Mouse (Mus musculus) midbrain, embryonic 16.5 days (tissue): ENCODE data around the gene Tmf1. TPM values are rescaled to one million over a fixed set of nuclear protein-coding genes. Genes with fewer than 3 reads are reported as not detected.

ENCODE experiments used
- ATAC-seq: fragments of 200-750 bp; cut with Nextera tagmentation; 2 replicates; pipeline ENCODE4 v1.8.0; 2017; ENCODE audit warnings: moderate TSS enrichment
- H3K27ac ChIP-seq: fragments of 300-500 bp; sonication (generic); 2 replicates; pipeline ENCODE4 v1.5.1; 2014; ENCODE audit warnings: mild to moderate bottlenecking, low read length, mixed read lengths
- H3K27me3 ChIP-seq: fragments of 300-500 bp; sonication (generic); 2 replicates; pipeline ENCODE4 v1.6.1; 2014; ENCODE audit warnings: low read depth, low read length, mixed read lengths; ENCODE audit not compliant: control insufficient read depth, insufficient read depth
- H3K36me3 ChIP-seq: fragments of 300-500 bp; sonication (generic); 2 replicates; pipeline ENCODE4 v1.6.1; 2014; ENCODE audit warnings: mild to moderate bottlenecking, low read length, moderate library complexity, mixed read lengths; ENCODE audit not compliant: control insufficient read depth, insufficient read depth
- H3K4me1 ChIP-seq: fragments of 300-500 bp; sonication (generic); 2 replicates; pipeline ENCODE4 v1.6.1; 2014; ENCODE audit warnings: mild to moderate bottlenecking, low read length, mixed read lengths; ENCODE audit not compliant: control insufficient read depth, insufficient read depth
- H3K4me2 ChIP-seq: fragments of 300-500 bp; sonication (generic); 2 replicates; pipeline ENCODE4 v1.6.1; 2014; ENCODE audit warnings: mild to moderate bottlenecking, low read length, mixed read lengths
- H3K4me3 ChIP-seq: fragments of 300-500 bp; sonication (generic); 2 replicates; pipeline ENCODE4 v1.5.1; 2014; ENCODE audit warnings: low read depth, mild to moderate bottlenecking, low read length, moderate library complexity, mixed read lengths
- H3K9ac ChIP-seq: fragments of 300-500 bp; sonication (generic); 2 replicates; pipeline ENCODE4 v1.6.1; 2014; ENCODE audit warnings: low read depth, low read length, mixed read lengths
- H3K9me3 ChIP-seq: fragments of 300-500 bp; sonication (generic); replicated peaks from 2 replicates; pipeline ENCODE4 v1.6.1; 2014; ENCODE audit warnings: mild to moderate bottlenecking, low read length, mixed read lengths; ENCODE audit not compliant: control insufficient read depth, poor library complexity, severe bottlenecking
- WGBS: fragments of 180-500 bp; shearing (Covaris S2); extraction: QIAGEN DNeasy Blood & Tissue Kit; methylation state at CpG from one replicate; pipeline ENCODE4 v1.1.7; 2014; 5-methylcytosine and 5-hydroxymethylcytosine counted together
- polyA plus RNA-seq: library from polyadenylated mRNA; unstranded; fragments of >200 nt; fragmentation: Nextera tagmentation; extraction: Ambion mirVana; gene quantifications from 2 replicates; pipeline ENCODE4 v1.2.1, GENCODE M21; 2015

Gene Tmf1
- polyA plus RNA-seq, 1 experiment from 2014 or later: 35.6 TPM

- Histone ChIP-seq H3K9me3 (no peaks in the 10 kb centered on the region), H3K4me2 (peak within 1 kb of the TSS; percentile 96), H3K9ac (peak within 1 kb of the TSS; percentile 92), H3K4me3 (peak within 1 kb of the TSS; percentile 65), H3K27me3 (no peaks in the 10 kb centered on the region), H3K27ac (peak within 1 kb of the TSS; percentile 83), H3K4me1 (peaks cover 14% of the 10 kb centered on the region), H3K36me3 (peaks cover under 1% of the 10 kb centered on the region; the same call in 1 of the 2 replicates)
- WGBS: under 1% methylated on average over 56 of the region's 56 CpGs
- peak; percentile 84 for ATAC-seq
Measured at GRCm38 (mm10) chr6:97148383-97149251, 30.3 kb downstream of the Tmf1 start, which contains the start of gene Eogt. Gene Eogt, minus strand, starts transcription at chr6:97149182.

DNA sequence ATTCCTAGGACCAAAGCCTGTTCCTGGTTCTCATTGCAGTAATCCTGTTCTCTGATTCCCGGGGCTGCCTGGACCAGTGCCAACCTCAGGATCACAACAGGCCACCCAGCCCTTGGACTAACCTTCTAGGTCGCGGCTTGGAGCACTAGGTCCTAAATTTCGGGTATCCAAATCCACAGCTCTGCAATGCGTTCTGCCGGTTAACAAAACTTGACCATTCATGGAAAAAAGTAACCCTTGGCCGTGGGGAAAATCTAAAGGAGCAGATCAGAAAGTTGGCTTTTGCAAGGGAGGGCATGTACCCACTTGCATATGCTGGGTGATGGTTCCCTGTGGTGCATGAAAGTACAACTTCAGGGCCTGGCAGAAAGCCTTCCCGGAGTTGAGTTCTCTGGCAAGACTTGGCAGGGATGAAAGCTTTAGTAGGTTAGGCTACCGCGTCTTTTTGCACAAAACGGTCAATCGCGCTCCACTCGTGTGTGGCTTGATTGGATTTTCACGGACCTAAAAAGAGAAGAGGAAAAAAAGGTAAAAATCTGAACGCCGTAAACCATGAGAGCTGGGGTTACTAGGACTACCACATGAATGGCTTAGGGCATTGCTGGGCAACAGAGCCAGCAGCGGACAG lies 31.1 kb downstream of the Tmf1 start:
- peaks cover 14% of the 10 kb centered on the region for H3K4me1 ChIP-seq
- ATAC-seq: peak; percentile 75
- H3K4me2 ChIP-seq: peak overlapping the region; percentile 96
- no peaks in the 10 kb centered on the region for H3K9me3 ChIP-seq
- 9% methylated on average over 18 of the region's 18 CpGs for WGBS
- H3K27ac ChIP-seq: peak overlapping the region; percentile 83
- H3K27me3 ChIP-seq: no peaks in the 10 kb centered on the region
- no peaks in the 10 kb centered on the region for H3K36me3 ChIP-seq
- H3K9ac ChIP-seq: peak overlapping the region; percentile 92
- peak overlapping the region; percentile 65 for H3K4me3 ChIP-seq

GRCm38 (mm10) chr6:97145156-97145555 lies 33.8 kb downstream of the Tmf1 start:
- no peak overlapping the region for H3K9ac ChIP-seq
- no peak for ATAC-seq

DNA sequence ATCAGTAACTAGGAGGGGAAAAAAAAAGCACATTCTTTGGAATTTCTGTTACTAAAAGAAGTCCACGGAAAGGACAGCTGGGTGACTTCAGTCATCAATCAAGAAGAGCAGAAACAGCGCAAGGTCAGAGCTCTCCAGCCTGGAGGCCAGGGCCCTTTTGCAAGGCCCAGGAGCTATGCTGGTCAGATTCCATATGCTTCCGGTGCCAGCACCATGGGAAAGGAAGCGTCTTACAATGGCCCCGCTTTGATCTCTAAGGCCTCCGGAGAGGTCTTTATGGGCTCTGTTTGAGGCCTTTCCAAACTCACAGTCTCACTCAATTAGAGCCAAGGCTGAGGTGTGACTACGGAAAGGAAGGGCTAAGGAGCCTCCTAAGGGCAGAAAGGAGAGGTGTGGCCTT lies 34.6 kb downstream of the Tmf1 start:
- Histone ChIP-seq H3K27ac (no peak overlapping the region), H3K4me3 (no peak overlapping the region), H3K9ac (no peak overlapping the region), H3K27me3 (no peaks in the 10 kb centered on the region), H3K4me1 (peaks cover 13% of the 10 kb centered on the region), H3K4me2 (no peak overlapping the region), H3K9me3 (no peaks in the 10 kb centered on the region), H3K36me3 (no peaks in the 10 kb centered on the region)
- no peak for ATAC-seq
- WGBS: 47% methylated on average over 7 of the region's 7 CpGs

More at GRCm38 (mm10) chr6:97145156-97145555, 33.8 kb downstream of the Tmf1 start:
- H3K4me3 ChIP-seq: no peak overlapping the region
- H3K9me3 ChIP-seq: no peaks in the 10 kb centered on the region
- WGBS: 90% methylated on average over 7 of the region's 7 CpGs
- H3K4me2 ChIP-seq: no peak overlapping the region
- H3K27me3 ChIP-seq: no peaks in the 10 kb centered on the region
- H3K36me3 ChIP-seq: no peaks in the 10 kb centered on the region
- no peak overlapping the region for H3K27ac ChIP-seq
- H3K4me1 ChIP-seq: peaks cover 14% of the 10 kb centered on the region

DNA sequence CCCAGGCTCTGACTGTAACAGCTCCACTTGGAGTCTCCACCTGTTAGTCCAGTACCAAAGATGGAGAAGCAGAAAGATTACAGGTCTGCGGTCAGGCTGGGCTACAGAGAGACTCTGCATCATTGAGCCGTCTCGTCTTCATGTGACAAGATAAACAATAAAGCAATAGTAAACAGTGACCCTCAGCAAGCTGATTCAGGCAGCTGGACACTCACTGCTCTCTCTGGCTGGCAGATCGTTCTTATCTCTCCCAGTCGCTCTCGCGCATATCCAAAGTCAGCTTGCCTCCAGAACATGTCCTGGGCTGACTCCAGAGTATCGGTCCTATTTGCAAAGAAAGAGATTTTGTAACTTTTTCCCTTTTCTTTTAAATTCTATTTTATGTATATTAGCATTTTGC lies 36.3 kb downstream of the Tmf1 start:
- Histone ChIP-seq H3K4me3 (no peak overlapping the region), H3K36me3 (no peaks in the 10 kb centered on the region), H3K9ac (no peak overlapping the region), H3K27ac (no peak overlapping the region), H3K9me3 (no peaks in the 10 kb centered on the region), H3K27me3 (no peaks in the 10 kb centered on the region), H3K4me2 (no peak overlapping the region), H3K4me1 (peaks cover 7% of the 10 kb centered on the region)
- WGBS: 91% methylated on average over 8 of the region's 8 CpGs
- no peak for ATAC-seq

DNA sequence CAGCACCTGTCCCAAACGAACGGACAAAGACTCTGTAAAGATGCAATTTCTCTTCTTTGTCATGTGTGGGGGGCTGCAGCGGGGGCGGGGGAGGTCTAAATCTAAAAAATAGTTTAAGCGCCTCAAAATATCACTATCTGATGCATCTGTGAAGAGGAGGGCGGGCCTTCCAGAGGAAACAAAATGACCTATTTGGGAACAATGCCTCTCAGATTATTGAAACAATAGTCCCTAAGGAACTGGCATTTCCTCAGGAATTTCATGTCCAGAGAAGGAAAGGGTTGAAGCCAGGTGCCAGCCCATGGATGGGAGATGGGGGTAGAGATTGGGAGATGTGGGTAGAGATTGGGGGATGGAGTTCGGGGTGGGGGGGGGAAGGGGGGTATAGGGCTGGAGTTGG lies 37.1 kb downstream of the Tmf1 start:
- Histone ChIP-seq H3K27me3 (no peaks in the 10 kb centered on the region), H3K4me3 (no peak overlapping the region), H3K4me1 (no peaks in the 10 kb centered on the region), H3K36me3 (no peaks in the 10 kb centered on the region), H3K9ac (no peak overlapping the region), H3K27ac (no peak overlapping the region), H3K9me3 (no peaks in the 10 kb centered on the region), H3K4me2 (no peak overlapping the region)
- WGBS: 79% methylated on average over 7 of the region's 7 CpGs
- ATAC-seq: no peak

DNA sequence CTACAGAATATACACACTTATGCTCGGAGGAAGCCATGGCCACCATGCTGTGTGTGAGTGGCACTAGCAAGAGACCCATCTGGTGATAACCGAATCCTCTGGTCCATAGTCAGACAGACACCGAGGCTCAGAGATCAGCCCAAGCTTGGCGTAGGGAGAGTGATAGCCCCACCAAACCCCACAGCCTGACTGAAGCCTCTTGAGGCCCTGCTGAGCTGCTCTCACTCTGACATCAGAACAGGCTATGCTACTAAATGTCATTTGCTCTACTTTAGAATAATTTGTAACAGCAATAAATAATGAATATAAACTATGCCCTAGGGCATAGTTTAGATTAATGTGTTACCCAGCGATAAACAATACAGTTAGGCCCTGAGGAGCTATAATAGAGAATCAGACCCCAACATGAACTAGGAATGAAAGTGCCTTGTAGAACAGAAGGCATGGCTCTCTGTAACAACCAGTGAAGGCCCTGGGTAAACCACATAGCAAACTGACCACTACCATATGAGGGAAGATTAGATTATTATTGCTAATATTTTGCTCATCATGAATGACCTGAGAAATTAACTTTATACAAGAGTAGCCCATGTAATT lies 46.1 kb downstream of the Tmf1 start:
- H3K4me2 ChIP-seq: no peak overlapping the region
- H3K4me3 ChIP-seq: no peak overlapping the region
- no peaks in the 10 kb centered on the region for H3K9me3 ChIP-seq
- no peak for ATAC-seq
- no peak overlapping the region for H3K27ac ChIP-seq
- H3K36me3 ChIP-seq: peaks cover 6% of the 10 kb centered on the region; the same call in 1 of the 2 replicates
- 82% methylated on average over 5 of the region's 5 CpGs for WGBS
- no peaks in the 10 kb centered on the region for H3K27me3 ChIP-seq
- no peak overlapping the region for H3K9ac ChIP-seq
- no peaks in the 10 kb centered on the region for H3K4me1 ChIP-seq

- H3K9me3 ChIP-seq: no peaks in the 10 kb centered on the region
- no peaks in the 10 kb centered on the region for H3K4me1 ChIP-seq
- H3K4me2 ChIP-seq: no peak overlapping the region
- no peaks in the 10 kb centered on the region for H3K27me3 ChIP-seq
- H3K27ac ChIP-seq: no peak overlapping the region
- ATAC-seq: no peak
- H3K4me3 ChIP-seq: no peak overlapping the region
- no peak overlapping the region for H3K9ac ChIP-seq
- peaks cover 6% of the 10 kb centered on the region; the same call in 1 of the 2 replicates for H3K36me3 ChIP-seq
- 77% methylated on average over 4 of the region's 4 CpGs for WGBS
Measured at GRCm38 (mm10) chr6:97131808-97132207, 47.1 kb downstream of the Tmf1 start.

DNA sequence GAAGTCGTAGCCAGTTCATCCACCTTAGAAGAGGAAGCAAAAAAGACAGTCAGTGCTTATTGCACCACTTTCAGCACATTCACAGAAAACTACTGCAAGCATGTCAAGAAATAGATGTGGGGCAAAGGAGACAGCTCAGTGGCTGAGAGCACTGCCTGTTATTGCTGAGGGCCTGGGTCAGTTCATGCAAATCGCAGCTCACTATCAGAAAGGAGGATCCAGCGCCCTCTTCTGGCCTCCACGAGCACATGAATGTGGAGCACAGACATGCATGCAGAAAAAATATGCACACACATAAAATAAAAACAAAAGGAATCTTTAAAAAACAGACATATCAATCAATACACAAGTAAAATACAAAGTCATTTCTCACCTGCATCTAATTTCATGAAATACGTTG lies 47.9 kb downstream of the Tmf1 start:
- H3K9ac ChIP-seq: no peak overlapping the region
- 73% methylated on average over 5 of the region's 5 CpGs for WGBS
- peaks cover 6% of the 10 kb centered on the region; the same call in 1 of the 2 replicates for H3K36me3 ChIP-seq
- ATAC-seq: no peak
- H3K9me3 ChIP-seq: no peaks in the 10 kb centered on the region
- no peak overlapping the region for H3K27ac ChIP-seq
- H3K27me3 ChIP-seq: no peaks in the 10 kb centered on the region
- no peak overlapping the region for H3K4me2 ChIP-seq
- no peak overlapping the region for H3K4me3 ChIP-seq
- H3K4me1 ChIP-seq: no peaks in the 10 kb centered on the region
